Comparison of ENCODE assay signal across 9 mouse cellular contexts in the genomic region with DNA sequence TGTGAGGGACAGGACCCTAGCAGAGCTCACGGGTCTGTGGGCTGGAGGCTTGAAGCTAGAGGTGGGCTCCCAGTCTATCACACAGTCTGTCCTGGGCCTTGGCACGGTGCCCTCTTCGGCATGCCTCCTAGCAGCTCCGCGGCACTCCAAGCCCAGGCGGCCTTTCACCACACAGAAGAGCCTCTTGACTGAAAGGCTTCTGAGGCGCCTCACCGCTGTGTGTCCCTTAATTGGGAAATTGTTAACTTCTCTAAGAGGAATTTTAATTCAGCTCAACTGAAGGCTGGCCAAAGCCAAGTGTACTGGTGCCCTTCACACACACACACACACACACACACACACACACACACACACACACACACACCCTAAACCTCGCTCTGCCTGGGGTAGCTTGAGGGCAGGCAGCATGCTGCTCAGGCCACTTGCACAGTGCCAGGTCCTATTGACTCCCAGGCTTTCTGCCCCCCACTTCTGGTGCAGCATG. TPM values are rescaled to one million over a fixed set of nuclear protein-coding genes. Genes with fewer than 3 reads are reported as not detected.
DNase-seq lines count a peak whose midpoint lies in the region; ATAC-seq and TF ChIP-seq lines count a peak whose summit lies in the region.
"Had no signal": no experiment of that assay in that cellular context is flagged by ENCODE, and none has a peak within 500 bp of the region (broad histone marks: within the 10 kb centered on the region; RNA-seq: fewer than 3 reads in every experiment).

No protein-coding gene starts in this region.

- intact Hi-C loops in gastrocnemius, postnatal 36 days (cut with DNase I): no loop called here

- no peak overlapping the region for H3K27ac ChIP-seq in heart, embryonic 12.5 days (ENCODE audit: poor library complexity, severe bottlenecking)
- no peak overlapping the region for H3K27ac ChIP-seq in forebrain, embryonic 14.5 days (ENCODE audit: low read depth, low read length)
- no peak overlapping the region for H3K27ac ChIP-seq in liver, embryonic 12.5 days
- H3K27ac ChIP-seq: liver, embryonic 15.5 days had no signal

- no peaks in the 10 kb centered on the region for H3K9me3 ChIP-seq in heart, embryonic 12.5 days (replicated peaks)
- no peaks in the 10 kb centered on the region for H3K9me3 ChIP-seq in forebrain, embryonic 14.5 days (replicated peaks; ENCODE audit: control insufficient read depth, low read length)
- no peaks in the 10 kb centered on the region for H3K9me3 ChIP-seq in liver, embryonic 12.5 days (replicated peaks)
- H3K9me3 ChIP-seq: liver, embryonic 15.5 days had no signal

- no peak overlapping the region for H3K4me3 ChIP-seq in heart, embryonic 12.5 days
- H3K4me3 ChIP-seq in forebrain, embryonic 14.5 days (ENCODE audit: low read depth, low read length): no peak overlapping the region
- H3K4me3 ChIP-seq in lung, adult 2 months (replicated peaks; ENCODE audit: extremely low read depth, low read depth, low read length): no peak overlapping the region
- H3K4me3 ChIP-seq in liver, embryonic 12.5 days: no peak overlapping the region
- H3K4me3 ChIP-seq: liver, embryonic 15.5 days had no signal

- ATAC-seq in heart, embryonic 12.5 days (ENCODE audit: insufficient number of reproducible peaks, low FRiP score): peak; percentile 50; the same call in 1 of the 2 replicates
- peak; percentile 83 for ATAC-seq in forebrain, embryonic 14.5 days
- no peak for ATAC-seq in liver, embryonic 12.5 days

- TF ChIP-seq POLR2A in lung, adult 2 months (IDR thresholded peaks at IDR 0.05; ENCODE audit: borderline replicate concordance, extremely low read depth, low read depth, low read length): no peak

- H3K27me3 ChIP-seq in heart, embryonic 12.5 days (replicated peaks): peaks cover 38% of the 10 kb centered on the region
- H3K27me3 ChIP-seq in forebrain, embryonic 14.5 days (replicated peaks; ENCODE audit: control insufficient read depth, insufficient read depth, low read length): 0 out of 2 replicates have a peak, but pooled peaks cover 15% of the 10 kb centered on the region
- peaks cover 7% of the 10 kb centered on the region; the same call in 1 of the 2 replicates for H3K27me3 ChIP-seq in liver, embryonic 12.5 days (replicated peaks)
- H3K27me3 ChIP-seq: liver, embryonic 15.5 days had no signal

- TF ChIP-seq CTCF in lung, adult 2 months (IDR thresholded peaks at IDR 0.05; ENCODE audit: insufficient read depth, low read length): no peak

- H3K36me3 ChIP-seq in heart, embryonic 12.5 days: no peaks in the 10 kb centered on the region
- H3K36me3 ChIP-seq in forebrain, embryonic 14.5 days (ENCODE audit: control insufficient read depth, insufficient read depth, low read length): no peaks in the 10 kb centered on the region
- H3K36me3 ChIP-seq in liver, embryonic 12.5 days: no peaks in the 10 kb centered on the region
- H3K36me3 ChIP-seq: liver, embryonic 15.5 days had no signal

- H3K4me2 ChIP-seq in heart, embryonic 12.5 days: no peak overlapping the region
- H3K4me2 ChIP-seq in forebrain, embryonic 14.5 days (ENCODE audit: low read length): no peak overlapping the region
- no peak overlapping the region for H3K4me2 ChIP-seq in liver, embryonic 12.5 days
- H3K4me2 ChIP-seq: liver, embryonic 15.5 days had no signal

- no peak overlapping the region for H3K9ac ChIP-seq in heart, embryonic 12.5 days
- no peak overlapping the region for H3K9ac ChIP-seq in forebrain, embryonic 14.5 days (ENCODE audit: low read length)
- H3K9ac ChIP-seq in liver, embryonic 12.5 days: no peak overlapping the region
- H3K9ac ChIP-seq: liver, embryonic 15.5 days had no signal

- peaks cover 11% of the 10 kb centered on the region for H3K4me1 ChIP-seq in heart, embryonic 12.5 days (replicated peaks)
- peaks cover 10% of the 10 kb centered on the region; the same call in 1 of the 2 replicates for H3K4me1 ChIP-seq in forebrain, embryonic 14.5 days (ENCODE audit: control insufficient read depth, insufficient read depth, low read length)
- peaks cover 5% of the 10 kb centered on the region; the same call in 1 of the 2 replicates for H3K4me1 ChIP-seq in lung, adult 2 months (ENCODE audit: control insufficient read depth, insufficient read depth, low read length)
- no peaks in the 10 kb centered on the region for H3K4me1 ChIP-seq in liver, embryonic 12.5 days
- H3K4me1 ChIP-seq: liver, embryonic 15.5 days had no signal

- no peak for DNase-seq in heart, adult 8-10 months (ENCODE audit: low spot score)
- DNase-seq in brain, adult 2 months (ENCODE audit: low read depth, low spot score): peak; percentile 49
- peak; percentile 81 for DNase-seq in forebrain, embryonic 14.5 days (ENCODE audit: low spot score)
- DNase-seq in lung, adult 2 months: peak; percentile 69
- DNase-seq in gastrocnemius, postnatal 36 days: no peak
- DNase-seq in urinary bladder, postnatal 14 days (ENCODE audit: low spot score): no peak

- WGBS in heart, embryonic 12.5 days: 51% methylated on average over 9 of the region's 9 CpGs
- WGBS in forebrain, embryonic 14.5 days: 6% methylated on average over 9 of the region's 9 CpGs
- 66% methylated on average over 9 of the region's 9 CpGs for WGBS in lung, adult 2 months
- 82% methylated on average over 9 of the region's 9 CpGs for WGBS in liver, embryonic 12.5 days (ENCODE audit: insufficient replicate concordance)

RNA-seq across cellular contexts. Expression of a gene that starts 28.6 kb away (rescaled TPM):
- polyA plus RNA-seq in heart, embryonic 12.5 days (2016; fragmentation: Nextera tagmentation; extraction: Ambion mirVana): 1.8 and 2.4 TPM in 2 replicates
- 1 to 10 TPM; 1.0 to 1.7 (median 1.2) TPM for total RNA-seq in heart, adult 8-10 months (2022)
- polyA plus RNA-seq in forebrain, embryonic 14.5 days (2014; fragmentation: Nextera tagmentation; extraction: Ambion mirVana): 19.0 and 26.7 TPM in 2 replicates
- polyA plus RNA-seq in lung, adult 2 months (2012; rRNA removed): 4.4 and 6.8 TPM in 2 replicates
- 0.75 and 1.2 TPM in 2 replicates for polyA plus RNA-seq in liver, embryonic 12.5 days (2016; fragmentation: Nextera tagmentation; extraction: Ambion mirVana)
- under 1 TPM; 0.35 to 0.41 TPM for total RNA-seq in gastrocnemius, postnatal 36 days (2021)

Comparison
In these comparisons a context has a peak if more than half of its experiments do, and no peak if none do; other contexts are left out.
1. DNase-seq: peak in brain, adult 2 months (single experiment), forebrain, embryonic 14.5 days (single experiment) and lung, adult 2 months (single experiment); none in heart, adult 8-10 months (single experiment), gastrocnemius, postnatal 36 days (0 of 2) and urinary bladder, postnatal 14 days (single experiment).